Mouse (Mus musculus): Measurements from ENCODE around the gene Gm9049.

DNA sequence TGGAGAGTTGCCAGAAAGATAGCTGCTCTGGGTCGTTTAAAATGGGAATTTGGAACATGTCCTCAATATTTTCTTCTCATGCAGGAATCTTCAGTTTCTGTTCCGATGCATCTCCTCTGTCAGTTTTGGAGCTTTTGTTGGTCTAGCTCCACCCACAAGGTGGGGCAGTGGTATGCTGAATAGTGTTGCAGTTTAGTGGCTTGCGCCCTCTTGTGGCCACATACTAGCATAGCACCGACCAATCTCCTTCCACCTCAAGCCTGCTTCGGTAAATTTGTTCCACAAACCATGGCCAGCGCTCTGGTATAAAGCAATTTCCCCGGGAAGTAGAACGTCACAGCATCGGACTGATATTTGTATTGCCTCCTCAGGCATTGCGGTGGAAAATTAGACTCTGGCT, 16.5 kb upstream of the Gm9049 start:
- TF ChIP-seq CTCF (IDR thresholded peaks at IDR 0.05; ENCODE audit: low read depth) = peak; percentile 99
- no peak for TF ChIP-seq EP300 (IDR thresholded peaks at IDR 0.05; ENCODE audit: low read depth)

Data from heart, postnatal 0 days (tissue).